Mouse (Mus musculus) lung, adult 2 months (tissue): ENCODE data around the gene Carmil1.

Experiments used
- CTCF ChIP-seq: fragments of 200-500 bp; IDR thresholded peaks from 2 replicates; pipeline ENCODE4 v1.5.1; 2011; ENCODE audit warnings: mild to moderate bottlenecking, low read length, control low read depth; ENCODE audit not compliant: insufficient read depth
- POLR2A ChIP-seq: fragments of 200-500 bp; IDR thresholded peaks from 2 replicates; pipeline ENCODE4 v1.6.1; 2011; ENCODE audit warnings: low read depth, mild to moderate bottlenecking, control low read depth, low read length, borderline replicate concordance; ENCODE audit errors: extremely low read depth

GRCm38 (mm10) chr13:23990928-23991327 lies 289.7 kb downstream of the Carmil1 start, which contains the start of gene Scgn:
- no peak for TF ChIP-seq CTCF
- TF ChIP-seq POLR2A = no peak
